Mouse (Mus musculus): ENCODE results near the gene Fam160a1.

The Fam160a1 gene

DNA sequence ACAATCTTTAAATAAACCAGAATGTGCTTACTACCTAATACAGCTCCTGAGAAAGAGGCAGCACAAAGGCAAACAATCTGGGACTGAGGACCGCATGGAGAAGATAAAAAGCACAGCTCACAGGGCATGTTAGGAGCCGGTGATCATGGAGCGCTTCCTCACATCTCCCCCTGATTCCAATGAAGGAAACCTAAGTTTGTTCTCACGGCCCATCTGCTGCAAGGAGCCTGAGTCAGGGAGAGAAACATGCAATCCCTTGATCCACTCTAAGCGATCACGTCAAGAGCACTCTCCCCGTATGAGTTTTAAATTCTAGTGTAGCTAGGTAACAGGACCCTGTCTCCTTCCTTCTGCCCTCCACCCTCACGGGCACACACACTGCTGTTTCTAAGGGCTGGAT, 140.0 kb downstream of the Fam160a1 start:
- DNase-seq: no peak

GRCm38 (mm10) chr3:85669844-85670243, 147.2 kb downstream of the Fam160a1 start:
- no peak for DNase-seq

DNA sequence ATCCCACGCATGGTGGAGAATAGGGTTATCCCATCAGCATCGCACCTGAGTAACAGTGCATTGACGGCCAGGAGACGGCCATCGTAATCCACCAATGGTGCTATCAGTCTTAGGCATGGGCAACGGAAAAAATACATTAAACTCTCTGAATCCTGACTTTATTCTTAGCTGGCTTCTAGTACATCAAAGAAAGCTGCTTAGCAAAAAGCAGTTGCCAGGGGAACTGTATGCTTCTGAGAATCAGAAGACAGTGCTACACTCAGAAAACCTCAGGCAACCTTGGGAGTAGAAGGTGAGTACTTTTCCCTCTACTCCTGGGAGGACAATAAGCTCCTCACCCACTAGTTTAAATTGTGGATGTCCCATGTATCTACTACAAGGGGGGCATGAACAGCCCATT, 149.4 kb downstream of the Fam160a1 start:
- no peak for DNase-seq

DNA sequence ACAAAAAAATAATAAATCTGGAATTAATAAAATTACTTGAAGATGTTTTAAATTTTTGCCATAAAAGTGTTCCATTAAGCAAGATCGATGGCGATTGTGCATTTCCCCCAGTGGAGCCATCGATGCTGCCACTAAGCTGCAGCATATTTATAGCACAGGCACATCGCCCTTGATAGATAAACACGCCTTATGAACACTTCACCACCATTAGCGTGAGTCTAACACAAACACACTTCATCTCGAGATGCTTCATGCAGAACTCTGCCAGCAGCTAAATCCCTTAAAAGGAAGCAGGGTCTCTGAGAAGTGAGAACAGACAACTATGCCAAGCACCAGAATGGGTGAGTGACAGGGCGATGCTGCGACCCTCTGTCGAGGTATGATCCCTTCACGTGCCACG, 150.4 kb downstream of the Fam160a1 start:
- no peak for DNase-seq

GRCm38 (mm10) chr3:85666166-85666565, 150.9 kb downstream of the Fam160a1 start:
- no peak for DNase-seq

DNA sequence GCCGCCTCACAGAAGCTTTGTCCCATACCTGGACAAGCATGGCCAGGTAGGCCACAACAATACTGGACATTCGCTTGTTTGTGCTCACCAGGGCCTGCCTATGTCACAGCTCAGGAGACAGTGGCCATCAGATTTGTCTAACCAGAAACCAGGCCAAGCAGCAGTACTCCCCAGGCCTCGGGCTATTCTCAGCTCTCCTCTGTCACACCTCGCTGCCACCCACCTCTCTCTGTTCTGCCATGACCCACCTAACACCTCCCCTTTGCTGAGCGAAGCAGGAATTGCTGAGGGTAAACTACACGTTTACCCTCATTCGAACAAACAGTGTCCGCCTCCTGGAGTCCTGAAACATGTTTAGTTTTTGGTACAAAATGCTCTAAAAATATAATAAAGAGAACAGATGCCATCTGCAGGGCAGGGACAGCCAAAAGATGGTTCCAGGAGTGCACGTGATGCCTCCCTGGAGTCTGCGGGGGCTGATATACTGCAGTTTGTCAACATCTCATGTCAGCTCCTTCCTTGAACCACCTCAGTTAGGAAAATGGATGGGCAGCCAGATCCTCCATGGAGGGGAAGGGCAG, 152.4 kb downstream of the Fam160a1 start:
- DNase-seq: peak; percentile 60 to 68

- DNase-seq: no peak
Measured at GRCm38 (mm10) chr3:85663826-85664225, 153.3 kb downstream of the Fam160a1 start.

- DNase-seq: no peak
Measured at GRCm38 (mm10) chr3:85661926-85662813, 154.9 kb downstream of the Fam160a1 start.

GRCm38 (mm10) chr3:85659681-85660080, 157.4 kb downstream of the Fam160a1 start:
- DNase-seq: peak; percentile 50 to 65

DNA sequence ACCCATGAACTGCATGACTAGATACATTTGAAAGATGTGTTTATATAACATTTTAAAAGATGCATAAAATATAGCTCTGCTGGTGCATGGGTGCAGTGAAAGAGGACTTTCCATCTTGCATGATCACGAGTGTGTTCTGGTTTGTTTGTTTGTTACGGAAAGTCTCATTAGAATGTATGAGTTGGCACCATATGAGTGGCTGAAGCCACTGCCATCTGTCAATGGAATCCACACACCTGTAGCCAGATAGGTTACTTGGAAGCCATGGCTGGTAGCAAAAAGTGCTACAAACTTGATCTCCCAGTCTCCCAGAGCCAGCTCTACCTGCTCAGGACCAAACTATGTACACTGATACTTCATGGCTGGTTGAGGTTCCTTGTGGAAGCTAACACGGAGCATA, 161.6 kb downstream of the Fam160a1 start:
- peak; percentile 37 to 46 for DNase-seq

- no peak for DNase-seq
Measured at GRCm38 (mm10) chr3:85652727-85653665, 164.1 kb downstream of the Fam160a1 start.

GRCm38 (mm10) chr3:85649176-85649575, 167.9 kb downstream of the Fam160a1 start:
- peak; percentile 68 to 80 for DNase-seq

- DNase-seq: no peak
Measured at GRCm38 (mm10) chr3:85645517-85646004, 171.5 kb downstream of the Fam160a1 start.

- DNase-seq: no peak
Measured at GRCm38 (mm10) chr3:85644814-85645213, 172.3 kb downstream of the Fam160a1 start.

DNA sequence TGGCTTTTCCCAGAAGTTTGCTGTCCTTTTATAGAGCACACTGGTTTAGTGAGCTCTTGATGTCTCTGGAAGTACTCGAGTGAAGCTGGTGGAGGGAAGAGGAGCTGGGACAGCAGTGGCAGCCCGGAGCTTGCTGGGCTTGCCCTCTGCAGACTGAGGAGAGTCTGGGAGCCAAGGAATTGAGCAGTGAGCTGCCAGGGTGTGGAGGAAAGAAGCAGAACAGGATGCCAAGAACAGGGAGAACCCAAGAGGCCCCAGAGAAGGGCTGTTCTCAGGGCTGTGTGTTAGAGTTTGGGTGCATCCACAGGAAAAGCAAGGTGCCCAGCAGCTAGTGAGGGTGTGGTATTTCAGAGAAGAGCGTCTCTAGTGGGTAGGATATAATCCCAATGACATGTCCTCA, 175.3 kb downstream of the Fam160a1 start:
- no peak for DNase-seq

DNA sequence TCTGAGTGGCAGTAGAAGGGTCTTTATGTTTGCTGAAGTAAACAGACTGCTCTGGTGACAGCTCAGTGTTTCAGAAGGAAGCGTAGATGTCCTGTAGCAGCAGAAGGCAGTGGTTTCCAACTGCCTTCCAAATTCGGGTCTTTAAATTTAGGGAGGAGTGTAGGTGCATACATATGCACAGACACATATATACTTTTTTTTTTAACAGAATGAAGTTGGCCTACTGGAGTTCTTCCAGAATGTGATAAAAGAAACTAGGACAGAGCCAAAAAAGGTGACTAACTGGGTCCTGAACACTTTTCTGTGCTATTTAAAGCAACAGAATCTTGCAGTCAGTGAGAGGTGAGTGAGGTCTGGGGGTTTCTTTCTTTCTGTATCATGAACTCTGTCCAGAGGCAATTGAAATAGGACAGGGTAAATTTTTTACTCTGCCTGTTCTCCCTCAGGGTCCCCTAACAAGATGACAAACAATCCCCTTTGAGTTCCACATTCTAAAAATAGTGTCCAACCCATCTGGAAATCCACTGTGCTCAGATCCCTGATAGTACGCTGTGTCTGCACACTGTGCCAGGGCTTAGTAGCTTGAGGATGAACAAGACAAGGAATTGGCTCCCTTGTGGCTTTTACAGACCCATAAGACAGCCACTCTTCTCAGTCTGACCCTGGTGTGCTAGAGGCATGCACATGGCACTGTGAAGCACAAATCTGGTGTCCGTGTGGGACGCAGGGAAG, 180.2 kb downstream of the Fam160a1 start:
- DNase-seq: no peak

GRCm38 (mm10) chr3:85635591-85635990, 181.5 kb downstream of the Fam160a1 start:
- no peak for DNase-seq

DNA sequence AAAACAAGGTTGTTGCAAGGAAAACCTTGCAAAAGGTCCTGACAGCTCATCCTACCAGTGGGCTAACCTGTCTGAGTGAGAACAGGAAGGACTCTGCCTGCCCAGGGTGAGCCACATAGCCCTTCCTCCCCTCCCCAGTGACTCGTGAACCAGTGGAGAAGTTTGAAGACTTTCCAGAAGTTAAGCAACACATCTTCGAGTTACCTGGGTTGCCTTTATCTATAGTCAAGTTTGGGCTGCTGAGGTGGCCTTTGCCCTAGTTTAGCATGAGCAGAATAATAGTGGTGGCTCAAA, 182.0 kb downstream of the Fam160a1 start:
- no peak for DNase-seq

DNA sequence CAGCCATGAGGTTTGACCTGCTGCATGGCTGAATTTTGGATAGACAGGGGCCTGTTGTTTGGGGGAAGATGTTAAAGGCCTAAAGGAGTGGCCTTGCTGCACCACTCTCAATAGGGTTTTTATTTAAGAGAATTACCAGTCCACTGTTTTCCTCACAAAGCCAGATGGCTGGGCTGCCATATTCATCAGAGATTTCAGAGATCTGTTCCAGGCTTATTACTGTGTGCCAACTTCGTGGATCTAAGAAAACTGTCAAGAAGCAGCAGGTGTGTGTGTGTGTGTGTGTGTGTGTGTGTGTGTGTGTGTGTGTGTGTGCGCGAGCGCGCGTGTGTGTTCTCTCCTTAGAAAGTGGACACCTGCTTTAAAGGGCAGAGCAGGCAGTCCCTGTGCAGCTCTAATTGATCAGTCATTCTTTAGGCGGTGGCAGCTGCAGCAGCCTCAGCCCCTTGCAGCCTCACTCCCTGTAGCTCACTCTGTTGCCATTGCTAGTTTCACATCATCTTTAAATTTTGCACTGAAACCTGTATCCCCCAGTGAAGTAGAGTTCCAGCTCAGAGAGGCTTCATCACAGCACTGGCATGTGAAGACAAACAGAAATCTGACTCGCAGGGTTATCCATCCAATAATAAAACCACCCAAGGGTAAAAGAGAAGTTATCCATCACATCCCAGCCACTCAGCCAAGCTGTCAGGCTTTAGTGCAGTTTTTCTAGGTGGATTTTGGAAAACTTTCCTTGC, 182.5 kb downstream of the Fam160a1 start:
- DNase-seq: no peak

DNA sequence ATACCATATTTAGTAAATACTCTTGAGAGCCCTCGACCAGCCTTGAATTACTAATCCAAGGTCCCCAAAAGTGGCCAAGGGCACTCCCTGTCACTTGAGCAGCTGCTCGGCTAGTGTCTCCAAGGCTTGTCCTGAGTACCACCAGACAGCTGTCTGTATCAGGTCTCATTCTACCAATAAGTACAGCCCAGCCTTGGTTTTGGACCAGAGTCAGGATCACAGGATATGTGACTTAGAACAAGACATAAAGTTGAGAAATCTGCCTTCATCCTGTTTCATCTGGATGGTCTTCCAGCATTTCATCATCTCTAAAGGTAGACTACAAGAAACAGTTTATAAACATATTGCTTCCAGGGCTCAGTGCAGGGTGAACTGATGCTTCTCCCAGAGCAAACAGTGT, 183.4 kb downstream of the Fam160a1 start:
- no peak for DNase-seq

- no peak for DNase-seq
Measured at GRCm38 (mm10) chr3:85629895-85630510, 187.1 kb downstream of the Fam160a1 start.

Measured in cerebellum, adult 18-20 months (tissue).